19 mouse cellular contexts compared by ENCODE assay signal in genomic region chr7:27111038-27111437, GRCm38 (mm10). TPM values are rescaled to one million over a fixed set of nuclear protein-coding genes. Genes with fewer than 3 reads are reported as not detected.
"Had no signal": no experiment of that assay in that cellular context is flagged by ENCODE, and none has a peak within 500 bp of the region (broad histone marks: within the 10 kb centered on the region; RNA-seq: fewer than 3 reads in every experiment).

No protein-coding gene starts in this region.

- ATAC-seq: intestine, embryonic 15.5 days; liver, postnatal 0 days had no signal

- H3K4me3 ChIP-seq: intestine, embryonic 15.5 days; kidney, embryonic 15.5 days; left cerebral cortex, adult 2 months; liver, embryonic 13.5 days; myocyte; neural tube, embryonic 15.5 days had no signal

- H3K4me1 ChIP-seq: intestine, embryonic 15.5 days; kidney, embryonic 15.5 days; liver, embryonic 13.5 days; neural tube, embryonic 15.5 days had no signal

- H3K27me3 ChIP-seq: intestine, embryonic 15.5 days; kidney, embryonic 15.5 days; liver, embryonic 13.5 days; neural tube, embryonic 15.5 days had no signal

- H3K9me3 ChIP-seq: intestine, embryonic 15.5 days; kidney, embryonic 15.5 days; liver, embryonic 13.5 days; neural tube, embryonic 15.5 days had no signal

- H3K36me3 ChIP-seq: intestine, embryonic 15.5 days; kidney, embryonic 15.5 days; liver, embryonic 13.5 days; neural tube, embryonic 15.5 days had no signal

- H3K27ac ChIP-seq: intestine, embryonic 15.5 days; kidney, embryonic 15.5 days; left cerebral cortex, adult 2 months; liver, embryonic 13.5 days; neural tube, embryonic 15.5 days had no signal

- DNase-seq: kidney, adult 18-20 months; kidney, postnatal 14 days; liver; liver, embryonic 13.5 days; liver, postnatal 0 days; midbrain, embryonic 14.5 days; right cerebral cortex, adult 18-20 months; right cerebral cortex, postnatal 25 days; thymus, postnatal 4 days had no signal

- H3K9ac ChIP-seq: intestine, embryonic 15.5 days; kidney, embryonic 15.5 days; liver, embryonic 13.5 days; liver, postnatal 0 days; neural tube, embryonic 15.5 days had no signal

- H3K4me2 ChIP-seq: intestine, embryonic 15.5 days; kidney, embryonic 15.5 days; liver, embryonic 13.5 days; neural tube, embryonic 15.5 days had no signal

RNA-seq across cellular contexts. Expression of gene Cyp2f2, which starts 8.7 kb away (rescaled TPM):
- polyA plus RNA-seq: kidney, embryonic 15.5 days; limb, embryonic 11.5 days; midbrain, embryonic 14.5 days; neural tube, embryonic 11.5 days; neural tube, embryonic 15.5 days had no signal

RNA-seq across cellular contexts. Expression of gene Cyp2t4, which starts 42.5 kb away (rescaled TPM):
- polyA plus RNA-seq: kidney, embryonic 15.5 days; large intestine, adult 2 months; liver, postnatal 0 days; neural tube, embryonic 11.5 days; small intestine, adult 2 months; thymus, postnatal 0 days had no signal
